Mouse (Mus musculus) neural tube, embryonic 13.5 days (tissue): ENCODE data around the gene Grik3. TPM values are rescaled to one million over a fixed set of nuclear protein-coding genes. Genes with fewer than 3 reads are reported as not detected.
A peak's percentile ranks its signal among the peaks of the same experiment; 100 is the strongest.

Experiments
- ATAC-seq: fragments of 200-750 bp; cut with Nextera tagmentation; 2 replicates; pipeline ENCODE4 v1.8.0; 2017; ENCODE audit warnings: low read depth, mild to moderate bottlenecking, moderate TSS enrichment, moderate library complexity
- H3K27ac ChIP-seq: fragments of 300-500 bp; sonication (generic); replicated peaks from 2 replicates; pipeline ENCODE4 v1.5.1; 2015; ENCODE audit warnings: moderate library complexity, mild to moderate bottlenecking, inconsistent platforms
- H3K27me3 ChIP-seq: fragments of 300-500 bp; sonication (generic); 2 replicates; pipeline ENCODE4 v1.6.1; 2015; ENCODE audit warnings: mild to moderate bottlenecking, inconsistent platforms
- H3K36me3 ChIP-seq: fragments of 300-500 bp; sonication (generic); 2 replicates; pipeline ENCODE4 v1.6.1; 2015; ENCODE audit warnings: mild to moderate bottlenecking, inconsistent platforms
- H3K4me1 ChIP-seq: fragments of 300-500 bp; sonication (generic); replicated peaks from 2 replicates; pipeline ENCODE4 v1.6.1; 2015; ENCODE audit warnings: inconsistent platforms
- H3K4me2 ChIP-seq: fragments of 300-500 bp; sonication (generic); 2 replicates; pipeline ENCODE4 v1.6.1; 2015; ENCODE audit warnings: inconsistent platforms, mild to moderate bottlenecking, moderate library complexity
- H3K4me3 ChIP-seq: fragments of 300-500 bp; sonication (generic); 2 replicates; pipeline ENCODE4 v1.5.1; 2015; ENCODE audit warnings: mild to moderate bottlenecking, inconsistent platforms
- H3K9ac ChIP-seq: fragments of 300-500 bp; sonication (generic); 2 replicates; pipeline ENCODE4 v1.6.1; 2015; ENCODE audit warnings: moderate library complexity, mild to moderate bottlenecking, inconsistent platforms
- H3K9me3 ChIP-seq: fragments of 300-500 bp; sonication (generic); 2 replicates; pipeline ENCODE4 v1.6.1; 2016; ENCODE audit warnings: inconsistent platforms
- WGBS: fragments of 180-500 bp; shearing (Covaris S2); methylation state at CpG from one replicate; pipeline ENCODE4 v1.1.7; 2015; 5-methylcytosine and 5-hydroxymethylcytosine counted together
- polyA plus RNA-seq: library from polyadenylated mRNA; unstranded; fragments of >200 nt; fragmentation: Nextera tagmentation; extraction: Ambion mirVana; gene quantifications from 2 replicates; pipeline ENCODE4 v1.2.1, GENCODE M21; 2015

The Grik3 gene
- polyA plus RNA-seq, 1 experiment from 2014 or later: 3.5 TPM

DNA sequence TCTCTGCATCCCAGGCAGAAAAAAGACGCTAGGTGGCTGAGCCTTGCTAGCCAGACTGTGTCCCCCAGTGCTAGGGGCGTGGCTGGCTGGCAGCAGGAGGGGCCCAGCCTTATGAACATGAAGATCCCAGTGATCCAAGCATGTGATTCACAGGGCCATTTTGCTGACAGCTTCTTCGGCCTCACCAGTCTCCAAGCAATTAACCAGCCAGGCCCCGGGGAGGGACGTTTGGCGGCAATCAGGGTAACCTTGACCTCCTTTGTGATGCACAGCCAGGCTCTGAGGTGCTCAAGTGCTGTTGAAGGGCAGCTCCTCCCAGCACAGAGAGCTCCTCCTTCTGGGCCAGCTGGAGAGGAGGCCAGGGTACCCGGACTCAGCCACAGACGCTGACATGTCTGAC, 43.9 kb downstream of the Grik3 start:
- Histone ChIP-seq H3K27me3 (peaks cover 78% of the 10 kb centered on the region), H3K27ac (0 out of 2 replicates have a peak overlapping the region, but pooled peaks have one; percentile 42), H3K4me3 (no peak overlapping the region), H3K36me3 (no peaks in the 10 kb centered on the region), H3K4me2 (no peak overlapping the region), H3K9me3 (no peaks in the 10 kb centered on the region), H3K9ac (no peak overlapping the region), H3K4me1 (peaks cover 38% of the 10 kb centered on the region)
- ATAC-seq: peak; percentile 41
- WGBS: 2% methylated on average over 8 of the region's 8 CpGs

- H3K4me3 ChIP-seq: no peak overlapping the region
- H3K9me3 ChIP-seq: no peaks in the 10 kb centered on the region
- WGBS: 2% methylated on average over 11 of the region's 11 CpGs
- peaks cover 74% of the 10 kb centered on the region for H3K27me3 ChIP-seq
- H3K36me3 ChIP-seq: no peaks in the 10 kb centered on the region
- 0 out of 2 replicates have a peak overlapping the region, but pooled peaks have one; percentile 2 for H3K4me2 ChIP-seq
- peak overlapping the region; percentile 42; the same call in 1 of the 2 replicates for H3K27ac ChIP-seq
- no peak overlapping the region for H3K9ac ChIP-seq
- peaks cover 38% of the 10 kb centered on the region for H3K4me1 ChIP-seq
- ATAC-seq: peak; percentile 69; the same call in 1 of the 2 replicates
Measured at GRCm38 (mm10) chr4:125534991-125535401, 44.5 kb downstream of the Grik3 start.

GRCm38 (mm10) chr4:125535465-125535864, 45.0 kb downstream of the Grik3 start:
- no peaks in the 10 kb centered on the region for H3K36me3 ChIP-seq
- H3K9ac ChIP-seq: no peak overlapping the region
- peaks cover 73% of the 10 kb centered on the region for H3K27me3 ChIP-seq
- H3K4me1 ChIP-seq: peaks cover 38% of the 10 kb centered on the region
- ATAC-seq: no peak
- WGBS: 3% methylated on average over 7 of the region's 7 CpGs
- no peak overlapping the region for H3K27ac ChIP-seq
- H3K9me3 ChIP-seq: no peaks in the 10 kb centered on the region
- no peak overlapping the region for H3K4me2 ChIP-seq
- no peak overlapping the region for H3K4me3 ChIP-seq

GRCm38 (mm10) chr4:125535977-125536376, 45.5 kb downstream of the Grik3 start:
- no peak for ATAC-seq
- Histone ChIP-seq H3K9me3 (no peaks in the 10 kb centered on the region), H3K4me3 (no peak overlapping the region), H3K9ac (no peak overlapping the region), H3K4me2 (no peak overlapping the region), H3K27ac (no peak overlapping the region), H3K4me1 (peaks cover 38% of the 10 kb centered on the region), H3K36me3 (no peaks in the 10 kb centered on the region), H3K27me3 (peaks cover 72% of the 10 kb centered on the region)
- WGBS: 42% methylated on average over 4 of the region's 4 CpGs

DNA sequence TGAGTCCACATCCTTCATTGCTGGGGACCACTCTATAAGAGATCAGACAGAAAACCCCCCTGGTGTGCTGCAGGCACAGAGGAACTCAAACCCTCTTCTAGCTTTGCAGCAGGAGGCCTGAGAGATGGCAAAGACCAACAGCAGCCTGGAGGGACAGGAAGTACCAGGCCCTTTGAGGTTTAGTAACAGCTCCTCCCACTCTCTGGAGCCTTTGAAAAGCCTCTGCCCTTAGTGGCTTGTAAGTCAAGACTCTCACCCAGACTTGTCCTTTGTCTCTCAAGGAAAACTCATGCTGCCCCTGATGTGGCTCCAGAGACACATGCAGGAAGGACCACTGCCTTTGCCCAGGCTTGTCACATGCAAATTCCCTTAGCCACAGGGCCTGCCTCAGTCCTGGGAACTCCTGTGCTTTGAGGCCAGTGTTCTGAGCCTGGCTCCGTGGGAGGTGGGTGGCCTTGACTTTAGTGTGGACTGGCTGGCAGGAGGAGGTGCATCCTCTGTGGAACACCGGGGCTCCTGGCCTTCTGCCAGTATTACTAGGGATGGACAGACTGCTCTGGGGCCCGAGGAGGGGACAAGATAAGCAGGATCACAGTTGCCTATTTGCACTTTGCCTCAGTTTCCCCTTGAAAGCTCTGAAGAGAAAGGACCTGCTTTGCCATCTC, 47.9 kb downstream of the Grik3 start:
- WGBS: 7% methylated on average over 3 of the region's 3 CpGs
- Histone ChIP-seq H3K27ac (no peak overlapping the region), H3K27me3 (peaks cover 71% of the 10 kb centered on the region)

DNA sequence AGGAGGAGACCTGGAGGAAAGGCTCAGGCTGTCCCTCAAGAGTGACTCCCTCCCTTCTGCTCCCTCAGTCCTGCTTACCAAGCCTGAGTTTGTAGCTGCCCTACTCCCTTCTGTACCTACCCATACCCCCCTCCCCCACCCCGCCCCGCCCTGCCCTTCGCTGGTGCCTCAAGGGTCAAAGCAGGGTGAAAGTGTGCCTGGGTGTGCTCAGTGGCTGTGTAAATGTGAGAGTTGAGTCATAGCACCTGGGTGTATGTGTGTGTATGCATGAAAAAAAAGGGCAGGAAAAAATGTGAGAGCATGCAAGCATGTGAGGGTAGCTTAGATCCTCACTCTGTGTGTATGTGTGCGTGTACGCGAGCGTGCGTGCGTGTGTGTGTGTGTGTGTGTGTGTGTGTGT, 49.1 kb downstream of the Grik3 start:
- Histone ChIP-seq H3K27ac (no peak overlapping the region), H3K27me3 (peaks cover 62% of the 10 kb centered on the region), H3K4me2 (no peak overlapping the region), H3K4me1 (peaks cover 25% of the 10 kb centered on the region), H3K9ac (no peak overlapping the region), H3K9me3 (no peaks in the 10 kb centered on the region), H3K36me3 (no peaks in the 10 kb centered on the region), H3K4me3 (no peak overlapping the region)
- 82% methylated on average over 9 of the region's 9 CpGs for WGBS
- ATAC-seq: no peak

More for the DNA sequence above, 47.9 kb downstream of the Grik3 start:
- Histone ChIP-seq H3K9me3 (no peaks in the 10 kb centered on the region), H3K4me2 (no peak overlapping the region), H3K4me3 (no peak overlapping the region), H3K36me3 (no peaks in the 10 kb centered on the region), H3K9ac (no peak overlapping the region), H3K4me1 (peaks cover 36% of the 10 kb centered on the region)
- no peak for ATAC-seq

GRCm38 (mm10) chr4:125543171-125543570, 52.7 kb downstream of the Grik3 start:
- ATAC-seq: no peak
- H3K4me1 ChIP-seq: peaks cover 22% of the 10 kb centered on the region
- no peaks in the 10 kb centered on the region for H3K9me3 ChIP-seq
- H3K4me3 ChIP-seq: no peak overlapping the region
- H3K36me3 ChIP-seq: no peaks in the 10 kb centered on the region
- WGBS: 84% methylated on average over 5 of the region's 5 CpGs
- H3K4me2 ChIP-seq: no peak overlapping the region
- no peak overlapping the region for H3K27ac ChIP-seq
- H3K27me3 ChIP-seq: peaks cover 73% of the 10 kb centered on the region
- H3K9ac ChIP-seq: no peak overlapping the region

DNA sequence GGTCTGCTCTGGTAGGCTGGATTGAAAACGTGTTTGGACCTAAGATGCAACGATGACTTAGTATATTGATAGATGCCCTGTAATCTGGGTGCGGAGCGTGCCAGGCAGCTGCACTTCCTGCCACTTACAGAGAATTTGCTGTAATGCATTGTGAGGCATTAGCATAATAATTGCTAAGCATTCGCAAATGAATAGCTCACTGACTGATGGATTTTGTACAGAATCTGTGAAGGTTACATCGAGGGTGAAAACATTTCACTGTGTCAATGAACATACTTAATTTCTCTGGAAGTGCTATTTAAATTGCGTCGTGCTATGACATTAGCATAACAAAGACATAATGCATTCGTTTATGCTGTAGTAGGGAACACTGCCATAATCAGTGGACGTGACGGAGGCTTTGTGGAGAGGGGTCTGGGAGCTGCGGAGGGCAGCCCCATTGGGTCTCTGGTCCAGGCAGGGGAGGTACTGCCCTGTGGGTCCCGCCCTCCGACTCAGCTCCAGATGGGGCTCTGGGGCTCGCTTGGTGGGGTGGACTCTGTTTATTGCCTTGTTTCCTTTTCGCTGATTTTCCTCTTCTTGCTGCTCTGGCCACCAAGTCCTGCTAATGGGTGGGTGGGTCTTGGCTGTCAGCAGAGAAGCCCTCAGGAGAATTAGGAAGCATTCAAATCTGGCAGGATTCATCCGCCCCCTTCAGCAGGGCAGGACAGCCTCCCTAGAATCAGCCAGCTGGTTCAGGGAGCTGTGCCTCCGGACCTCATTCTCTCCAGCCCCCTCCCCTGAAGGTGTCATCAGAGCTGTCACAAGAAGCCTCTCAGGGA, 54.7 kb downstream of the Grik3 start:
- peak overlapping the region; percentile 43; the same call in 1 of the 2 replicates for H3K9ac ChIP-seq
- peak overlapping the region; percentile 32 for H3K4me2 ChIP-seq
- H3K9me3 ChIP-seq: no peaks in the 10 kb centered on the region
- ATAC-seq: peak; percentile 83
- 6% methylated on average over 18 of the region's 18 CpGs for WGBS
- H3K4me3 ChIP-seq: no peak overlapping the region
- peaks cover 22% of the 10 kb centered on the region for H3K4me1 ChIP-seq
- H3K27ac ChIP-seq: peak overlapping the region; percentile 87
- no peaks in the 10 kb centered on the region for H3K36me3 ChIP-seq
- H3K27me3 ChIP-seq: peaks cover 63% of the 10 kb centered on the region

DNA sequence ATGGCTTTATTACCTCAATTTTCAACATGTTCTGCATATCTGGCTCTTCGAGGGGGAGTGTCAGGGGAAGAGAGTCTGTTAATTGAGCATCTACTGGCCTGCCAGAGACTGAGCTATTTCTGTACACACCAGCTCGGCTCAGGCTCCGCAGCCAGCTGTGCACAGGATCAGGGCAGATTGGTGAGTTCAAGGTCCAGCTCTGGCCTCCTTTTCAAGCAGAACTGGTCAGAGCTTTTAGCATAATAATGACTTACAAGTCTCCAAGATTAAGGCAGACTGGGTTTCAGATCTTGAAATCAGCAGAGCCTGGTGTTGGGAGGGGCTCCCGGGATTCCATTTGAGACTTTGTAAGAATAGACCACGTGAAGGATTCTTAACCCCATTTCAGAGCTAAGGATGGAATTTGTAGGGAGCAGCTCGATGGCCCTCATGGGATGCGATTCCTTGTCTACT, 55.3 kb downstream of the Grik3 start:
- Histone ChIP-seq H3K4me3 (no peak overlapping the region), H3K4me2 (peak overlapping the region; percentile 32; the same call in 1 of the 2 replicates), H3K9ac (no peak overlapping the region), H3K36me3 (no peaks in the 10 kb centered on the region), H3K27ac (peak overlapping the region; percentile 87), H3K27me3 (peaks cover 61% of the 10 kb centered on the region), H3K9me3 (no peaks in the 10 kb centered on the region), H3K4me1 (peaks cover 22% of the 10 kb centered on the region)
- WGBS: 42% methylated on average over 7 of the region's 7 CpGs
- ATAC-seq: peak; percentile 68; the same call in 1 of the 2 replicates

DNA sequence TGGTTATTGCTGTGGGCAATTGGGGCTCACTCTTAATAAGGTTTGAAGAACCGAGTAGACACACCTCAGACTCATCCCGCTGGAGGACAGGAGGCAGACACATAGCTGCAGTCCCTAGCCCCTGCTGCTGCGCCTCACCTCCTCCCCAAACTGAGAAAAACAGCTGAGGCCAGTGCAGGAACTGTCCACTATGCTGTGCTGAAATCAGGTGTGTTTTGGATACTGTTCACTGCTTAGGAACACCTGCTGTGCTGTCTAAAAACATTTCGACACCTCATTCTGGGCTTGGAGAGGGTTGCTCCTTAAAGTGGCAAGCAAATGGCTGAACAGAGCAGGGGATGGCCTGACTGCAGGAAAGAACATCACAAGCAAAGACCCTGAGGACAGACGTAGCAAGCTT, 57.7 kb downstream of the Grik3 start:
- no peak for ATAC-seq
- no peaks in the 10 kb centered on the region for H3K36me3 ChIP-seq

DNA sequence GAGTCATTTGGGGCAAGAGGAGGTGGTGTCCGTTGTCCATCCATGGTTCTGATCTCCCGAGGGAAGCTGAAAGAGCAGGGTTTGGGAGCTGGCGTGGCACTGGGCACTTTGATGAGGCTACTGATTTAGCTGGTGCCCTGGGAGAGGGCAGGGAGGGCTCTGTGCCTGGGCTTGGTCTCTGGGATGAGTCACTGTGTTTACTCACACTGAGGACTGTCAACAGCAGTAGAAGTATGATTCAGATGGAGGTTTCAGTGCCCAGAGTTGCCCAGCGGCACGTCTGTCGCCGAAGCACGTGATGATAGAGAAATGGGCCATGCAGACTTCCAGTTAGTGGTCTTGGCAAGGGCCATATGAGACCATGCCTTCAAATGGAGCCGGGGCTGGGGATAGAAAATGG, 63.3 kb downstream of the Grik3 start:
- 88% methylated on average over 9 of the region's 9 CpGs for WGBS
- H3K4me3 ChIP-seq: no peak overlapping the region
- H3K4me2 ChIP-seq: no peak overlapping the region
- no peak for ATAC-seq
- 0 out of 2 replicates have a peak, but pooled peaks cover 8% of the 10 kb centered on the region for H3K27me3 ChIP-seq
- H3K36me3 ChIP-seq: no peaks in the 10 kb centered on the region
- no peak overlapping the region for H3K27ac ChIP-seq
- 0 out of 2 replicates have a peak, but pooled peaks cover 4% of the 10 kb centered on the region for H3K9me3 ChIP-seq
- no peak overlapping the region for H3K9ac ChIP-seq
- H3K4me1 ChIP-seq: peaks cover 15% of the 10 kb centered on the region

More for the DNA sequence above, 57.7 kb downstream of the Grik3 start:
- Histone ChIP-seq H3K4me2 (no peak overlapping the region), H3K4me1 (peaks cover 22% of the 10 kb centered on the region), H3K9ac (no peak overlapping the region), H3K27me3 (peaks cover 39% of the 10 kb centered on the region), H3K27ac (no peak overlapping the region), H3K4me3 (no peak overlapping the region), H3K9me3 (0 out of 2 replicates have a peak, but pooled peaks cover 4% of the 10 kb centered on the region)
- WGBS: 56% methylated on average over 5 of the region's 5 CpGs
